Mouse (Mus musculus): ENCODE measurements around the gene Uba5.

Gene Uba5

GRCm38 (mm10) chr9:104062430-104063243 is at the start of gene Uba5:
Gene Uba5, minus strand, starts transcription at chr9:104063134.
- peak; percentile 63 for DNase-seq

GRCm38 (mm10) chr9:104109151-104109550 is 46.2 kb upstream of the Uba5 start:
- DNase-seq, result no peak

GRCm38 (mm10) chr9:104108571-104109143 is 45.7 kb upstream of the Uba5 start:
- DNase-seq, result no peak

GRCm38 (mm10) chr9:104107482-104107881 is 44.5 kb upstream of the Uba5 start:
- no peak for DNase-seq

GRCm38 (mm10) chr9:104106930-104107329 is 44.0 kb upstream of the Uba5 start:
- DNase-seq, result no peak

- no peak for DNase-seq
These were observed 42.1 kb upstream of the Uba5 start for GRCm38 (mm10) chr9:104104986-104105385.

- no peak for DNase-seq
These were observed 40.0 kb upstream of the Uba5 start for GRCm38 (mm10) chr9:104102901-104103300.

- no peak for DNase-seq
These were observed 39.4 kb upstream of the Uba5 start for GRCm38 (mm10) chr9:104102301-104102700.

- no peak for DNase-seq
These were observed 38.5 kb upstream of the Uba5 start for GRCm38 (mm10) chr9:104101458-104101857.

GRCm38 (mm10) chr9:104100822-104101221 is 37.9 kb upstream of the Uba5 start:
- DNase-seq, result no peak

- no peak for DNase-seq
These were observed 36.1 kb upstream of the Uba5 start for GRCm38 (mm10) chr9:104099060-104099459.

GRCm38 (mm10) chr9:104098256-104098655 is 35.3 kb upstream of the Uba5 start:
- DNase-seq, result no peak

GRCm38 (mm10) chr9:104092945-104093344 is 30.0 kb upstream of the Uba5 start:
- DNase-seq, result no peak

GRCm38 (mm10) chr9:104088555-104088954 is 25.6 kb upstream of the Uba5 start:
- DNase-seq, result no peak

GRCm38 (mm10) chr9:104085730-104086429 is 22.9 kb upstream of the Uba5 start:
- no peak for DNase-seq

GRCm38 (mm10) chr9:104080038-104080437 is 17.1 kb upstream of the Uba5 start:
- DNase-seq, result no peak

GRCm38 (mm10) chr9:104079379-104079778 is 16.4 kb upstream of the Uba5 start:
- DNase-seq, result no peak

GRCm38 (mm10) chr9:104078780-104079179 is 15.8 kb upstream of the Uba5 start:
- no peak for DNase-seq

GRCm38 (mm10) chr9:104075808-104076207 is 12.9 kb upstream of the Uba5 start:
- no peak for DNase-seq

GRCm38 (mm10) chr9:104070863-104071604 is 8.1 kb upstream of the Uba5 start:
- DNase-seq, result no peak

- DNase-seq, result no peak
These were observed 7.3 kb upstream of the Uba5 start for GRCm38 (mm10) chr9:104070241-104070640.

GRCm38 (mm10) chr9:104064571-104064970 is 1.6 kb upstream of the Uba5 start:
- no peak for DNase-seq

Data from layer of hippocampus, adult 9-11 months (tissue).